Mouse (Mus musculus): Measurements from ENCODE around the gene Asxl1.

DNA sequence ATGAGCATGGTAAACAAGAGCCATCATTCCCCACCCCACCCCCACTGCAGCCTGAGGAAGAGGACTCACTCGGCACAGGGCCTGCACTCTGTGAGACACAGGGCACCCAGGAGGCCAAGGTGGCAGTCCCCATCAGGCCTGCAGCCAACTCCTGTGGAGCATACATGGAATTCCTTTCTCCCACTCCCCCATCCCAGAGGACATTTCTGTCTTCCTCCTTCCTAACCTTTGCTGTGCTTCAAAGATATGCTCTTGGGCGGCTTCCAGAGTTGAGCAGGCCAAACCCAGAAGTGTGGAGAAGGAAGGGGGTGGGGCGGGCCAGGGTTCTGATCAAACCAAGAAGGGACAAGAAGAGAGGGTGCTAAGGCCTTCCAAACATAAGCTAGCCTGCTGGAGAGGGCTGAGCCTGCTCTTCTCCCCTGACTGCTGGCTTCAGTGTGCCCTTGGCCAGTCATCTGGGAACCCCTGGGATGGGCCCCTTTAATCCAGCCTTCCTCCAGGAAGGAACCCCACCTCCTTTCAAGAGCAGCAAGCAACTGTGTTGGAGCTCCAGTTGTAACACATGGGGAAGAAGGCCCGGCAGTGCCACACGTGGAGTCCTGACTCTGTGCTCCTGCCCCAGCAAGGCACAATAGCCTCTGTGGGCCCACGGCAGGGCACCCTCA lies 91.1 kb downstream of the Asxl1 start:
- TF ChIP-seq CTCF (IDR thresholded peaks at IDR 0.05; ENCODE audit: low read depth, low read length), result no peak
- TF ChIP-seq POLR2A (IDR thresholded peaks at IDR 0.05; ENCODE audit: borderline replicate concordance, low read depth, low read length), result no peak

Measured in bone marrow macrophage, adult 2 months (primary cell).